In genomic region chr2:172248106-172248764, GRCm38 (mm10) we compare ENCODE assay signal across 9 mouse cellular contexts. TPM values are rescaled to one million over a fixed set of nuclear protein-coding genes. Genes with fewer than 3 reads are reported as not detected.
DNase-seq lines count a peak whose midpoint lies in the region; ATAC-seq and TF ChIP-seq lines count a peak whose summit lies in the region.
"Had no signal": no experiment of that assay in that cellular context is flagged by ENCODE, and none has a peak within 500 bp of the region (broad histone marks: within the 10 kb centered on the region; RNA-seq: fewer than 3 reads in every experiment).

TSS of gene Mc3r (plus strand) at chr2:172248492.

- peaks cover 10% of the 10 kb centered on the region; the same call in 1 of the 2 replicates for H3K9me3 ChIP-seq in E14TG2a.4 (ENCODE audit: low read length)
- H3K9me3 ChIP-seq in megakaryocyte, embryonic 14.5 days = no peaks in the 10 kb centered on the region

- H3K4me1 ChIP-seq in E14TG2a.4 (replicated peaks; ENCODE audit: low read depth, low read length) = peaks cover 9% of the 10 kb centered on the region; the same call in 1 of the 2 replicates
- H3K4me1 ChIP-seq in megakaryocyte, embryonic 14.5 days = peaks cover 4% of the 10 kb centered on the region; the same call in 1 of the 2 replicates

- peak; percentile 76 for DNase-seq in R1 (ENCODE audit: low read depth, low spot score)
- peak; percentile 12 for DNase-seq in gastrocnemius, postnatal 14 days
- DNase-seq in layer of hippocampus, postnatal 36 days = peak; percentile 31 to 42
- peak; percentile 75 for DNase-seq in right cerebral cortex, postnatal 4 days

- intact Hi-C loops in gastrocnemius, postnatal 14 days (cut with DNase I; ENCODE audit: low total_unique reads) = no loop called here

- H3K4me3 ChIP-seq in E14TG2a.4 (replicated peaks; ENCODE audit: low read length) = no peak within 1 kb of the TSS
- H3K4me3 ChIP-seq in megakaryocyte, embryonic 14.5 days (replicated peaks) = peak within 1 kb of the TSS; percentile 23

- 0 out of 2 replicates have a peak, but pooled peaks have one; percentile 58 for ATAC-seq in common myeloid progenitor, adult 5-6 weeks (replicated peaks; ENCODE audit: low read depth, poor library complexity, severe bottlenecking)

- H3K36me3 ChIP-seq in E14TG2a.4 (ENCODE audit: insufficient read depth, low read length) = no peaks in the 10 kb centered on the region
- H3K36me3 ChIP-seq in megakaryocyte, embryonic 14.5 days (replicated peaks; ENCODE audit: low read length) = no peaks in the 10 kb centered on the region

- TF ChIP-seq CTCF in E14TG2a.4 (conservative IDR thresholded peaks at IDR 0.05; ENCODE audit: low read length) = peak; percentile 80

- peaks cover 46% of the 10 kb centered on the region for H3K27me3 ChIP-seq in E14TG2a.4 (ENCODE audit: insufficient read depth, low read length)
- peaks cover 15% of the 10 kb centered on the region for H3K27me3 ChIP-seq in megakaryocyte, embryonic 14.5 days (replicated peaks)

RNA-seq across cellular contexts. Expression of gene Mc3r, which starts in this region (rescaled TPM):
- total RNA-seq in common myeloid progenitor, adult 5-6 weeks (2017) = not detected in 2 replicates
- not detected for total RNA-seq in gastrocnemius, postnatal 14 days (2021)
- not detected for total RNA-seq in layer of hippocampus, postnatal 36 days (2021)
- not detected in 2 replicates for polyA plus RNA-seq in megakaryocyte, embryonic 14.5 days (2012; ENCODE audit: insufficient read depth, low replicate concordance)
- total RNA-seq: hematopoietic stem cell, adult 5-6 weeks had no signal
- polyA plus RNA-seq: stomach, embryonic 16.5 days had no signal

Comparison
In these comparisons a context has a peak if more than half of its experiments do, and no peak if none do; other contexts are left out.
1. Peak in ATAC-seq in common myeloid progenitor, adult 5-6 weeks; RNA of the gene not detected or under 1 TPM.
2. Peak in DNase-seq in gastrocnemius, postnatal 14 days; RNA of the gene not detected or under 1 TPM.
3. Peak in DNase-seq in layer of hippocampus, postnatal 36 days; RNA of the gene not detected or under 1 TPM.
4. DNase-seq: peak in every context shown above with its lines; median percentile 76 in R1; 75 in right cerebral cortex, postnatal 4 days; 36 in layer of hippocampus, postnatal 36 days; 12 in gastrocnemius, postnatal 14 days.